Mouse (Mus musculus): ENCODE data around the gene Pwp2.
"Not testable (repeated sequence)": the region's sequence is repeated elsewhere in the genome, so short reads cannot be mapped to it uniquely, and the experiment has no call there.

Gene Pwp2

DNA sequence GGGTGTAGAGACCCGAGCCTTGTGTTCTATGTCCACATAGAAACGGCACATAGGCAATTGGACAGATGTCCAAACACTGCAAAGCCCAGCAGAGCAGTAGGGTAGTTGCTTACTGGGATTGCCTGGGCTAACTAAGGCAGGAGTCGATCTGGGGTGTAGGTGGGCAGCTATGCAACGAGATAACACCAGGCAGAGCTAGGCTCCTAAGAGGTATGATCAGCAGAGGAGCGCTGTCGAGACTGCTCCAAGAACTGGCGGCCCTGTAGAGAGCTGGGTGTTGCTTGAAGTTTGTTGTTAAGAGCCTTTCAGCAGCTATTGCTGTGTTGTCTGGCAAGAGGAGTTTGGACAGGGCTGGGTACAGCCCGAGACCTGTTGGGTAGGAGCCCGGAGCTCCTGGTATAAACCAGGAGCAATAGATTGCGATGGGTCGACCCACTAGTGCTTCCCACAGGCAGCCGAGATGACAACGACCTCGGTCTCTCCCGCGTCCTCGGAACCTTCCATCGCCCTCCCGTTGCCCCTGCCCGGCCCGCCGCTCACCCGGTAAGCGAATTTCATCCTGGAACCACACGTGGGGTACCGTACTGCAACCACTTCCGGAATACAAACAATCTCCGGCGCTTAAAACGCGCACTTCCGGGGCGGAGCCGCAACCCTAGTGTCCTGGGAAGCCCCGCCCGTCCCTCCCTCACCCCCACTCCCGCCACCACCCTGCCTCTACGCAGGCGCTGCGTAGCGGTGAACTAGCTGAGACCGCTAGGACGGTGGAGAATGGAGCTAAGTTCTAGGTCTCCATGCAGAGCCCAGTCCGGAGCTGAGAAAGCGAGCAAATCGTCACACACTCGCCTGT lies at the start of gene Pwp2:
Gene Pwp2 (minus strand): TSS at position 619 of the 850 bp plus-strand sequence.
- DNase-seq = peak; percentile 90

DNA sequence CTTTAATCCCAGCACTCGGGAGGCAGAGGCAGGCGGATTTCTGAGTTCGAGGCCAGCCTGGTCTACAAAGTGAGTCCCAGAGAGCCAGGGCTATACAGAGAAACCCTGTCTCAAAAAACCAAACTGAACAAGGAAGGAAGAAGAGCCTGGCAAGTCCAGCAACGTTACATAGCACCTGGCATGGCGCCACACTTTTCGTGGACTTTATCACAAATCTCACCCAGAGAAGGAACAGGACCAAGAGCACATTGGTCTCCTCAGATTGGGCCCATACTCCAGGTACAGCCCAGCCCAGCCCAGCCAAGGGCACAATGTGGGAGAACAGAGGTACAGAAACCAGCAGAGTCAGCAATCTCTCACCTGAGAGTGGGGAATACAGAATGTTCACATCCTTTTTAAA lies 48.8 kb upstream of the Pwp2 start:
- no peak for DNase-seq

DNA sequence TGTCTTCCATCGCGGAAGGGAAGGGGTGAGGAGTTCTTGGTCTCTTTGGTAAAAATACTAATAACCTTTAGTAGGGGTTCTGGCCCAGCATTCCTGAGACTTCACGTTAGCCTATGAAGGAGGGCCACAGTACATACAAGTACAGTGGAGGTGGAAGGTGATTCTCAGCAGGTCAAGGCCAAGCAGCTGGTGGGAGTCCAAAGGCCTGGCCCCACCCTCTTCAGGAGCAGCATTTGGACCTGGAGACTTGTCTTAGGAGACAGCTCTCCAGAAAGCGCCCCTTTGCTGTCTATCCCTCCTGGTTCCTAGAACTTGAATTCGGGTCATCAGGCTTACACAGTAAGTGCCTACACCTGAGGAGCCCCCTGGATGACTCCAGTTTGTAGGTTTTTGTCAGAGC lies 48.2 kb upstream of the Pwp2 start:
- no peak for DNase-seq

GRCm38 (mm10) chr10:78232301-78232980 lies 47.5 kb upstream of the Pwp2 start:
- peak; percentile 11 for DNase-seq

GRCm38 (mm10) chr10:78228560-78228928 lies 43.6 kb upstream of the Pwp2 start:
- DNase-seq = no peak

DNA sequence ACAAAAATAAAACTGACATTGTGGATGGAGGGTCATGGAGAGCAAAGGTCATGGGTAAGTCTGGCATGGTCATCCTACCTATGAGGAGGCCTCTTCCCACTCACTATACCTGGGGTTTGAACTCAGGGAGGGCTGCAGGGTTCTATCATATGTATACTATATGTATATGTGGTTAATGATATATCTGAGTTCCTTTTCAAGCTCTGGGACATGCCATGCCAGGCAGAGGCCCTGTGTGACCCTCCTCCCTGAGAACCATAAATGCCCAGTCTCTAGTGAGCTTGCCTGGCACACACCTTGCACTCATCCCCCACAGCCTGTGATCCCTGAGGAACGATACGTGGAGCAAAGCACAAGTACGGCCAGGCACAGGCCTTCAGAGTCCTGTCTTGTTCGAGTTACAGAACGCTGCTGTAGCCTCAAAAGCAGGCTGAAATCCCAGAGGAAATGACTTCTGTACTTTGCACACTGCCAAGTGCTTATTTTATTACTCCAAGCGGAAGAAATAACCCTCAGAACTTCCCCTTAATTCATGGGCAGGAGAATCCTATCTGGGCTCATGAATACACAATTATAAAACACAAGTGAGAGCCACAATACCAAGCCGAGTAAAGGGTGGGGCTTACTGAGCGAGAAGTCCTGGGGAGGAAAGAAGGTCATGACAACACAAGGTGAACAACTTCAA lies 43.1 kb upstream of the Pwp2 start:
- DNase-seq = no peak

GRCm38 (mm10) chr10:78224136-78224535 lies 39.2 kb upstream of the Pwp2 start:
- DNase-seq = no peak

DNA sequence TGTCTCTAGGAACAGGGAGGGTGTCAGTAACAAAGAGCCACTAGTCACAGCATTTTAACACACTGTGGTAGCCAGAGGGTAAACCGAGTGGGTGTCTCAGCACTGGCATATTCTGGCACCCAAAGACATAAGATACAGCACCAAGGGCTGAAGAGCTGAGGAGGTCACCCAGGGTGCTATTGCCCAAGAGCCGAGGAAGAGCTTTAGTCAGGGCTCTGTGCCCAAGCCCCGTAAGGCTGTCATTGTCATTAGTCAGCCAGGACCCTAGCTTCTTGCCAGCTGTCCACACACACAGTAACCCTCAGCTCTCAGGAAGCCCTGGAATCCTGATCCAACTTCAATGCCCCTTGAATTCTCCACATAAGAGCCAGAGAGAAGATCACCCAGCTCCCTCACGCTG lies 38.0 kb upstream of the Pwp2 start:
- no peak for DNase-seq

DNA sequence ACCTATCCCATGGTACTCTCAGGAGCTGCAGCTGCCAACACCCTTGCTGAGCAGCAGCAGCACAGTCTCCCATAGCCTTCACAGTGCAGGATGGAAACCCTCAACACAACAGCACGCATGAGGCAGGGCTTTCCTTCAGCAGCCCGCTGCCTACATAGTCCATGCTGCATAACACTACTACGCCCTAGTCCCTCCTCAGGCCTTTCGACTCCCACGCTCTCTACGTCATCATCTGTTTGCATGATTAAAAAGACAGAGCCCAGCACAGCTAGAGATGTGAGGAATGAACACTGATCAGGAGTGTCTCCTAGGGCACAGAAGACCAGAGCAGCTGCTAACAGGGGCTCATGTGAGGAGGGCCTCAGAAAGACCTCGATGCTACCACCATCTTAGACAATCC lies 36.4 kb upstream of the Pwp2 start:
- DNase-seq = no peak

- DNase-seq = no peak
Observed at GRCm38 (mm10) chr10:78219528-78219927, 34.6 kb upstream of the Pwp2 start.

DNA sequence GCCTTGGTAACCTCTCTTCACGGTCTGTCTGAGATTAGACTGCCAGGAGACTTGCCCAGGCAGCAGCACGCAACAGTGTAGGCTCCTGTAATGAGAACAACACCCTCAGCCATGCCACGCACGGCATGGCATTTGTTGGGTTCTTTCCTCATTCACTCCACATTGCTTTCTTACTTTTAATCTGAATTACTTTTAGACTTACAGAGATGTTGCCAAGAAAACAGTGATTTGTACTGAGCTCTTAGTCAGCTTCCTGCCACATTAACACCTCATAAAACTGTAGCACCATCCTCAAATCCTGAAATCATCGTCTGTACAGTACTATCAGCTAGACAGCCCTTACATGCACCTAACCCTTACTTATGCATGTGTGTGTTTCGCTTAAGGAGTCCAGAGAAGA lies 33.6 kb upstream of the Pwp2 start:
- DNase-seq = no peak

DNA sequence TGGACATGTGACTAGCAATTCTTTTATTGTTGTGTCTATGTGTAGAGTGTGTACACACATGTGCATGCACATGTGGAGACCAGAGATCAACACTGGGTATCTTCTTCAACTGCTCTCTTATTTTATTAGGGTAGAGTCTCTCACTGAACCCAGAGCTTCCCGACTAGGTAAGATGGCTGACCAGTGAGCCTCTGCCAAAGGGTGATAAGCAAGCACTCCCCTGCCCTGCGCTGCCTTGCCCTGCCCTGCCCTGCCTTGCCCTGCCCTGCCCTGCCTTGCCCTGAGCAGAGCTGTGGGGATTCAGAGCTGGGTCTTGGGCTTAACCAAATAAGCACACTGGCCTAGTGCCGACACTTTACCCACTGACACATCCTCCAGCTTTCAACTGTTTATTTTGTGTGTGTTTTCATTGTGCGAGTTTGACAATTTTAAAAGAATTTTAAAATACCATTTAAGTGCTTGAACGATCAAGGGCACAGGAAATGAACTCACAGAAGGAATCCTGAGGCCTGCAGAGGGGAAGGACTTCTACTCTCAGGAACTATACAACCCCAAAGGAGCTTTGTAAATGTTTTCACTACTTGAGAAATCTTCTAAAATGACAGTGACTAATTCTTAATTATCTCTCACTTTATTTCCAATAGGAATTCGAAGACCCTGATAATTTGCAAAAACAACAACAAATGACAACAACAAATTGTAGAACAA lies 31.6 kb upstream of the Pwp2 start:
- no peak for DNase-seq

DNA sequence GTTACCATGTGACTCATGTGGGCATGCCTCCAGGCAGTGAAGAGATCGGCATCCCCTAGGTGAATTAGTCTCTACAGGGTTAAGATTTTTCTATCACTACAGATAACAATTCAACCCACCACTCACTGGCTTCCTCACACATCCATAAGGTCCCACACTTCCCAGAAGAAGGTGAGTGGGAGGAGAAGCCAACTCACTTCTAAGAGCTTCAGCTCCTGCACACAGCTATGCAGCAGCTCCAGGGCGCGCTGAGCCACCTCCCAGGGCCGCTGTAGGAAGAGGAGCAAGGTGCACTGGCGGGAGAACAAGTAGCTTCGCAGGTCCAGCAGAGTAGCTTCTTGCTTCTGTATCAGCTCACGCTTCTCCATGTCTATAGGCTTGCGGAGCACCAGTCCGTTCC lies 29.4 kb upstream of the Pwp2 start:
- peak; percentile 34 for DNase-seq

- no peak for DNase-seq
Observed at GRCm38 (mm10) chr10:78211311-78211710, 26.4 kb upstream of the Pwp2 start.

GRCm38 (mm10) chr10:78201182-78201581 lies 16.2 kb upstream of the Pwp2 start:
- no peak for DNase-seq

- no peak for DNase-seq
Observed at GRCm38 (mm10) chr10:78192933-78193332, 8.0 kb upstream of the Pwp2 start.

- DNase-seq = not testable (repeated sequence)
Observed at GRCm38 (mm10) chr10:78186076-78186475, 1.1 kb upstream of the Pwp2 start.

DNA sequence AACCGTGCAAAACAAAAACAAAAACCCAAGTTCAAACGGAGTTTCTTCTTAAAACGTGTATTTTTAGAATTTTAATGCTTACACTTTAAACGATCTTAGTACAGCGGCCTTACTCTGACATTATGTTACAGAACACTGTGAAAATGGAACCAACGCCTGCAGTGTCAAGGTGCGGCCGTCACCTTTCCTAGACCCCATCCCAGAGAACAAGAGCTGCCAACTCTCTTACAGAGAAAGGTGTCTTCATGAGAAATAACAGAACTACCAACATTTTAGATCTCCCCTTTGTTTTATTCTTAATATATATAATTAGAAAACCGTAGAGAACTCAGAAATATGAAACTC lies 404 bp upstream of the Pwp2 start:
- DNase-seq = no peak

DNA sequence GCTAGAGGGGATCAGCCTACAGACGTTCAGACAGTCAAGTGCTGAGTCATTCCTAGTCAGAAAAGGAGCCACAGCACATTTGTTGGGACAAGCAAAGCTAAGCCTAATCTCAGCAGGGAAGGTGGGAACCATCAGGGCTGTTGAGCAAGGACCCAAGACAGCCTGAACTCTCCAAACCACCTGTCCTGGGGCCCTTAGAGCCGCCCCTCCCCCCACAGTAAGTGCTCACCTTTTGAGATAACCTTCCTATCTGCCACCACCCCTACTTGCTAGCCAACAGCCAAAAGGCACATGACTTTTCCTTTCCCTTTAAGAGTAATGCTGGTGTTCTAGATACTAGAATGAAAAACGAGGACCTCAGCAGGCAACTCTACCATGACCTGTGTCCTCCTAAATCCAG lies 1.4 kb downstream of the Pwp2 start:
- DNase-seq = no peak

- DNase-seq = no peak
Observed at GRCm38 (mm10) chr10:78182321-78182720, 2.6 kb downstream of the Pwp2 start.

GRCm38 (mm10) chr10:78174474-78174873 lies 10.5 kb downstream of the Pwp2 start:
- no peak for DNase-seq

GRCm38 (mm10) chr10:78171581-78171980 lies 13.4 kb downstream of the Pwp2 start:
- DNase-seq = no peak

GRCm38 (mm10) chr10:78171057-78171456 lies 13.9 kb downstream of the Pwp2 start:
- no peak for DNase-seq

All from right cerebral cortex, postnatal 25 days (tissue).